Mouse (Mus musculus) adrenal gland, postnatal 4 days (tissue): ENCODE data around the gene Ints3. TPM values are rescaled to one million over a fixed set of nuclear protein-coding genes. Genes with fewer than 3 reads are reported as not detected.

Experiments used
- DNase-seq, 2 experiments: peaks; one replicate each; pipeline ENCODE4 v3.0.0; 2021 to 2022; ENCODE audit warnings: low spot score in 2 of 2, mixed read lengths in 2 of 2
- total RNA-seq, 2 experiments: library from RNA; stranded (reverse); gene quantifications; 2 replicates each; pipeline ENCODE4 v1.2.3; 2021

Ints3 gene
- total RNA-seq, 2 experiments from 2014 or later = 56.4 to 57.6 TPM

GRCm38 (mm10) chr3:90395629-90396028 is 37.8 kb downstream of the Ints3 start:
- DNase-seq = no peak

- DNase-seq = no peak
These were observed 40.8 kb downstream of the Ints3 start for GRCm38 (mm10) chr3:90392661-90393060.

GRCm38 (mm10) chr3:90391941-90392340 is 41.5 kb downstream of the Ints3 start:
- DNase-seq = no peak

- DNase-seq = no peak
These were observed 42.4 kb downstream of the Ints3 start for GRCm38 (mm10) chr3:90391004-90391403.

GRCm38 (mm10) chr3:90389511-90390490 is 43.6 kb downstream of the Ints3 start, which contains the start of gene Slc27a3:
Gene Slc27a3 (minus strand): TSS chr3:90389938.
- DNase-seq = peak; percentile 32 to 44

GRCm38 (mm10) chr3:90388726-90389510 is 44.5 kb downstream of the Ints3 start:
- peak in 1 of 2 experiments; percentile 33 for DNase-seq

- DNase-seq = no peak
These were observed 45.2 kb downstream of the Ints3 start for GRCm38 (mm10) chr3:90388192-90388591.

GRCm38 (mm10) chr3:90387483-90387882 is 45.9 kb downstream of the Ints3 start:
- peak in 1 of 2 experiments; percentile 40 for DNase-seq

- no peak for DNase-seq
These were observed 46.6 kb downstream of the Ints3 start for GRCm38 (mm10) chr3:90386817-90387216.

- DNase-seq = no peak
These were observed 48.5 kb downstream of the Ints3 start for GRCm38 (mm10) chr3:90384851-90385375.

- no peak for DNase-seq
These were observed 49.7 kb downstream of the Ints3 start for GRCm38 (mm10) chr3:90383690-90384089.

GRCm38 (mm10) chr3:90381727-90382126 is 51.7 kb downstream of the Ints3 start:
- peak in 1 of 2 experiments; percentile 60 for DNase-seq

GRCm38 (mm10) chr3:90378496-90378895 is 54.9 kb downstream of the Ints3 start:
- no peak for DNase-seq

- no peak for DNase-seq
These were observed 57.2 kb downstream of the Ints3 start for GRCm38 (mm10) chr3:90376247-90376585.

GRCm38 (mm10) chr3:90375562-90376246 is 57.7 kb downstream of the Ints3 start:
- DNase-seq = no peak

- no peak for DNase-seq
These were observed 59.1 kb downstream of the Ints3 start for GRCm38 (mm10) chr3:90374368-90374767.

- peak in 1 of 2 experiments; percentile 61 for DNase-seq
These were observed 59.9 kb downstream of the Ints3 start for GRCm38 (mm10) chr3:90373432-90374028.

- no peak for DNase-seq
These were observed 60.6 kb downstream of the Ints3 start for GRCm38 (mm10) chr3:90372817-90373216.

GRCm38 (mm10) chr3:90371857-90372256 is 61.6 kb downstream of the Ints3 start:
- DNase-seq = no peak

- no peak for DNase-seq
These were observed 64.4 kb downstream of the Ints3 start for GRCm38 (mm10) chr3:90369041-90369440.
